Mouse (Mus musculus) liver, embryonic 14.5 days (tissue): ENCODE results near the gene Brsk1. TPM values are rescaled to one million over a fixed set of nuclear protein-coding genes. Genes with fewer than 3 reads are reported as not detected.

Experiments
- ATAC-seq: fragments of 200-750 bp; cut with Nextera tagmentation; 2 replicates; pipeline ENCODE4 v1.8.0; 2017; ENCODE audit warnings: moderate number of reproducible peaks, mild to moderate bottlenecking, moderate library complexity; ENCODE audit not compliant: insufficient read depth
- DNase-seq, 3 experiments: peaks; one replicate each; pipeline ENCODE4 v3.0.0-alpha.2; 2012 to 2013; ENCODE audit warnings: low read depth in 3 of 3, low spot score in 3 of 3
- H3K27ac ChIP-seq: fragments of 300-500 bp; sonication (generic); 2 replicates; pipeline ENCODE4 v1.5.1; 2014; ENCODE audit warnings: moderate library complexity, mild to moderate bottlenecking, control low read depth, inconsistent platforms
- H3K27me3 ChIP-seq: fragments of 300-500 bp; sonication (generic); 2 replicates; pipeline ENCODE4 v1.6.1; 2014; ENCODE audit warnings: mild to moderate bottlenecking, low read length, moderate library complexity; ENCODE audit not compliant: control insufficient read depth, insufficient read depth
- H3K36me3 ChIP-seq: fragments of 300-500 bp; sonication (generic); replicated peaks from 2 replicates; pipeline ENCODE4 v1.6.1; 2014; ENCODE audit warnings: low read depth; ENCODE audit not compliant: control insufficient read depth, insufficient read depth
- H3K4me1 ChIP-seq, 2 experiments: fragments of 200-500 bp in 1 of 2; fragments of 300-500 bp in 1 of 2; sonication (generic) in 1 of 2; replicated peaks; 2 replicates each; pipeline ENCODE4 v1.6.1; 2012 to 2014; ENCODE audit warnings: antibody characterized with exemption in 1 of 2, inconsistent platforms in 1 of 2, low read length in 1 of 2; ENCODE audit not compliant: control insufficient read depth in 2 of 2, insufficient read depth in 2 of 2
- H3K4me2 ChIP-seq: fragments of 300-500 bp; sonication (generic); 2 replicates; pipeline ENCODE4 v1.6.1; 2014; ENCODE audit warnings: low read depth, mild to moderate bottlenecking, control low read depth, moderate library complexity
- H3K4me3 ChIP-seq, 2 experiments: fragments of 200-500 bp in 1 of 2; fragments of 300-500 bp in 1 of 2; sonication (generic) in 1 of 2; 2 replicates each; pipeline ENCODE4 v1.5.1; 2012 to 2014; ENCODE audit warnings: low read depth in 2 of 2, low read length in 2 of 2, mild to moderate bottlenecking in 2 of 2, control low read depth in 1 of 2, inconsistent platforms in 1 of 2, moderate library complexity in 1 of 2; ENCODE audit not compliant: insufficient read depth in 1 of 2
- H3K9ac ChIP-seq: fragments of 300-500 bp; sonication (generic); replicated peaks from 2 replicates; pipeline ENCODE4 v1.6.1; 2014; ENCODE audit warnings: mild to moderate bottlenecking, control low read depth, moderate library complexity
- H3K9me3 ChIP-seq: fragments of 300-500 bp; sonication (generic); 2 replicates; pipeline ENCODE4 v1.6.1; 2016; ENCODE audit warnings: low read length, mixed read lengths; ENCODE audit not compliant: control insufficient read depth
- CTCF ChIP-seq: IDR thresholded peaks from 2 replicates; pipeline ENCODE4 v1.5.1; 2016; ENCODE audit warnings: antibody characterized with exemption, low read depth, control low read depth
- EP300 ChIP-seq: IDR thresholded peaks from 2 replicates; pipeline ENCODE4 v1.6.1; 2016; ENCODE audit warnings: antibody characterized with exemption, low read depth
- WGBS: fragments of 180-500 bp; shearing (Covaris S2); extraction: QIAGEN DNeasy Blood & Tissue Kit; methylation state at CpG from one replicate; pipeline ENCODE4 v1.1.7; 2014; ENCODE audit not compliant: insufficient replicate concordance; 5-methylcytosine and 5-hydroxymethylcytosine counted together
- polyA plus RNA-seq, 2 experiments: library from polyadenylated mRNA; depleted of rRNA in 1 of 2; stranded (reverse) in 1 of 2; unstranded in 1 of 2; fragments of >200 nt; fragmentation: Nextera tagmentation in 1 of 2; extraction: Ambion mirVana in 1 of 2; gene quantifications; 2 replicates each; pipeline versions ENCODE4 v1.2.1 to v1.2.3; 2012 to 2014

Gene Brsk1
- polyA plus RNA-seq, 2 experiments, result 0.39 TPM; not detected in 1

GRCm38 (mm10) chr7:4723508-4723907 is 33.1 kb downstream of the Brsk1 start:
- Histone ChIP-seq H3K4me3 (peak overlapping the region; percentile 34 to 53), H3K4me1 (peaks cover 0 to 12% of the 10 kb centered on the region in 2 experiments; a peak in 2 of 4 replicates), H3K4me2 (peak overlapping the region; percentile 56), H3K9ac (no peak overlapping the region; the same call in 1 of the 2 replicates), H3K27me3 (no peaks in the 10 kb centered on the region; the same call in 1 of the 2 replicates), H3K36me3 (no peaks in the 10 kb centered on the region), H3K27ac (no peak overlapping the region), H3K9me3 (no peaks in the 10 kb centered on the region)
- ATAC-seq (no peak), DNase-seq (no peak)
- WGBS, result 29% methylated on average over 12 of the region's 12 CpGs
- no peak for TF ChIP-seq EP300
- no peak for TF ChIP-seq CTCF

DNA sequence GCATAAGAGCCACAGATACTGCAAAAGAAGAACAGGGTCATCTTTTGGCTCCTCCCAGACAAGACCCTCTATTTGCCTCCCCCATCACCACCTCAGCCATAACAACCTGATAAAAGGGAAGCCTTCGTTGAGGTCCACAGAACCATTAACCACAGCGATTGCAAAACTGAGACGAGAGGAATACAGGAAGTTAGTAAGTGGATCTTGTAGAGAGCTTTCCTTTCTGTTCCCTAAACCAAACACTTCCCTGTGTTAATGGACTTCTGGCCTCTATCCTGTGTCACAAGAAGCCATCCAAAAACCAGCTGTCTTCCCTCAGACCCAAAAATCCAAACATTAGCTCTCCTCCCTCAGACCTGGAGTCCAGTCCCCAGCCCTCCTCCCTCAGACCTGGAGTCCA is 34.0 kb downstream of the Brsk1 start:
- Histone ChIP-seq H3K9me3 (no peaks in the 10 kb centered on the region), H3K36me3 (no peaks in the 10 kb centered on the region), H3K9ac (no peak overlapping the region), H3K4me2 (no peak overlapping the region; the same call in 1 of the 2 replicates), H3K27me3 (no peaks in the 10 kb centered on the region; the same call in 1 of the 2 replicates), H3K4me1 (peaks cover 0 to 12% of the 10 kb centered on the region in 2 experiments; a peak in 2 of 4 replicates), H3K27ac (no peak overlapping the region), H3K4me3 (no peak overlapping the region)
- TF ChIP-seq CTCF, result no peak
- TF ChIP-seq EP300, result no peak
- ATAC-seq, result no peak
- WGBS, result 2% methylated on average over 3 of the region's 3 CpGs
- no peak for DNase-seq

DNA sequence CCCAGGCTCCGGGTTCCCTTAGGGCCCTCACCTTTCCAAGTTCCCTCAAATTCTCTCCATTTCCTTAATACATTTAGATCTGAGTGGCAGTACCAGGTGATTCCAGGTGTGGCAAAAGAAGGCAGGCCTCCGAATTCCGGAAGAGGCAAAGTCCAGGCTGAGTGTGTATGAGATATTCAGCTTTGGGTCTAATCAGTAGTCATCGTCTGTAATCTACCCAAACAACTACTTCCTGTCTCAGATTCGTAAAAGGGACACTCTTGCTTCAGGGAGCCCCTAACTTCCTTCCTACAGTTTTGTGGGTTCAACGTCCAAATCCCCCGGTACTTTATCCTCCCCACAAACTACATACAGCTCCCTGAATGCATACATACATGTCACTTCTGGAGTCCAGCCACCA is 34.8 kb downstream of the Brsk1 start, which contains the start of gene Tmem150b:
Gene Tmem150b, minus strand, starts transcription at position 81 of the 400 bp plus-strand sequence.
- no peak for ATAC-seq

GRCm38 (mm10) chr7:4731090-4731489 is 40.7 kb downstream of the Brsk1 start:
- Histone ChIP-seq H3K27me3 (no peaks in the 10 kb centered on the region), H3K4me1 (peaks cover 12 to 14% of the 10 kb centered on the region in 2 experiments), H3K9ac (no peak overlapping the region), H3K9me3 (no peaks in the 10 kb centered on the region), H3K4me2 (no peak overlapping the region), H3K27ac (no peak overlapping the region), H3K36me3 (no peaks in the 10 kb centered on the region), H3K4me3 (no peak overlapping the region)
- no peak for TF ChIP-seq CTCF
- no peak for TF ChIP-seq EP300
- 51% methylated on average over 5 of the region's 5 CpGs for WGBS
- DNase-seq (no peak), ATAC-seq (no peak)

More for the DNA sequence above, 34.8 kb downstream of the Brsk1 start, which contains the start of gene Tmem150b:
- Histone ChIP-seq H3K4me3 (no peak within 1 kb of the TSS), H3K27me3 (no peaks in the 10 kb centered on the region; the same call in 1 of the 2 replicates), H3K36me3 (no peaks in the 10 kb centered on the region), H3K27ac (no peak within 1 kb of the TSS), H3K9ac (no peak within 1 kb of the TSS; the same call in 1 of the 2 replicates), H3K4me1 (peaks cover 0 to 12% of the 10 kb centered on the region in 2 experiments; a peak in 2 of 4 replicates), H3K9me3 (no peaks in the 10 kb centered on the region), H3K4me2 (peak within 1 kb of the TSS; percentile 56)
- no peak for DNase-seq
- WGBS, result 14% methylated on average over 7 of the region's 7 CpGs
- TF ChIP-seq EP300 (no peak), CTCF (no peak)

GRCm38 (mm10) chr7:4732968-4733392 is 42.6 kb downstream of the Brsk1 start:
- Histone ChIP-seq H3K27me3 (no peaks in the 10 kb centered on the region), H3K4me3 (no peak overlapping the region), H3K4me1 (peaks cover 12 to 14% of the 10 kb centered on the region in 2 experiments), H3K36me3 (no peaks in the 10 kb centered on the region), H3K9ac (peak overlapping the region; percentile 20; the same call in 1 of the 2 replicates), H3K27ac (peak overlapping the region; percentile 46; the same call in 1 of the 2 replicates), H3K4me2 (peak overlapping the region; percentile 34), H3K9me3 (no peaks in the 10 kb centered on the region)
- DNase-seq (no peak), ATAC-seq (peak; percentile 82)
- WGBS, result 21% methylated on average over 6 of the region's 6 CpGs
- peak; percentile 53; the same call in 1 of the 2 replicates for TF ChIP-seq CTCF
- TF ChIP-seq EP300, result peak; percentile 66
